Comparison of ENCODE assay signal across 15 mouse cellular contexts in genomic region chr15:31976461-31976860, GRCm38 (mm10).
"Had no signal": no experiment of that assay in that cellular context is flagged by ENCODE, and none has a peak within 500 bp of the region (broad histone marks: within the 10 kb centered on the region; RNA-seq: fewer than 3 reads in every experiment).

No protein-coding gene starts in this region.

- H3K9me3 ChIP-seq: limb, embryonic 12.5 days; midbrain, embryonic 12.5 days; neural tube, embryonic 13.5 days had no signal

- ATAC-seq: midbrain, embryonic 16.5 days had no signal

- H3K27me3 ChIP-seq: midbrain, embryonic 12.5 days; neural tube, embryonic 13.5 days had no signal

- H3K4me3 ChIP-seq: limb, embryonic 12.5 days; midbrain, embryonic 12.5 days; neural tube, embryonic 13.5 days had no signal

- H3K9ac ChIP-seq: limb, embryonic 12.5 days; liver, embryonic 14.5 days; midbrain, embryonic 12.5 days; neural tube, embryonic 13.5 days had no signal

- H3K4me1 ChIP-seq: midbrain, embryonic 12.5 days had no signal

- DNase-seq: kidney, adult 18-20 months; kidney, postnatal 10 days; kidney, postnatal 4 days; layer of hippocampus, postnatal 36 days; lung, postnatal 10 days; retina, postnatal 1 day; right cerebral cortex, postnatal 4 days; spleen, adult 18-20 months; thymus, adult 18-20 months; thymus, postnatal 14 days had no signal

- H3K4me2 ChIP-seq: limb, embryonic 12.5 days; midbrain, embryonic 12.5 days; neural tube, embryonic 13.5 days had no signal

- H3K36me3 ChIP-seq: limb, embryonic 12.5 days; midbrain, embryonic 12.5 days; neural tube, embryonic 13.5 days had no signal

- H3K27ac ChIP-seq: limb, embryonic 12.5 days; liver, embryonic 14.5 days; midbrain, embryonic 12.5 days; neural tube, embryonic 13.5 days had no signal
